Mouse (Mus musculus): ENCODE measurements at regions not wholly inside any gene's neighbourhood (a gene's known extent, or its start where the extent isn't known, plus 50 kb on each side); places are given as distances from the start of the nearest gene placed in this dataset.
"Not testable (repeated sequence)": the region's sequence is repeated elsewhere in the genome, so short reads cannot be mapped to it uniquely, and the experiment has no call there.

GRCm38 (mm10) chr3:96374343-96374624, 77.8 kb downstream of the BC107364 start:
- DNase-seq (ENCODE audit: low spot score), result not testable (repeated sequence)

- not testable (repeated sequence) for DNase-seq (ENCODE audit: low spot score)
Measured at GRCm38 (mm10) chr3:96373600-96374342, 78.3 kb downstream of the BC107364 start.

GRCm38 (mm10) chr3:96362581-96362980, 68.8 kb upstream of the Fcgr1 start:
- DNase-seq (ENCODE audit: low spot score), result peak; percentile 2

- DNase-seq (ENCODE audit: low spot score), result peak; percentile 0
Measured at GRCm38 (mm10) chr3:96360816-96361215, 67.0 kb upstream of the Fcgr1 start.

GRCm38 (mm10) chr3:96360214-96360536, 66.4 kb upstream of the Fcgr1 start:
- not testable (repeated sequence) for DNase-seq (ENCODE audit: low spot score)

GRCm38 (mm10) chr3:96359507-96360213, 65.9 kb upstream of the Fcgr1 start:
- DNase-seq (ENCODE audit: low spot score), result not testable (repeated sequence)

- not testable (repeated sequence) for DNase-seq (ENCODE audit: low spot score)
Measured at GRCm38 (mm10) chr3:96351623-96352022, 57.9 kb upstream of the Fcgr1 start.

- DNase-seq (ENCODE audit: low spot score), result not testable (repeated sequence)
Measured at GRCm38 (mm10) chr3:96350985-96351384, 57.2 kb upstream of the Fcgr1 start.

- not testable (repeated sequence) for DNase-seq (ENCODE audit: low spot score)
Measured at GRCm38 (mm10) chr3:96346543-96346942, 52.8 kb upstream of the Fcgr1 start.

GRCm38 (mm10) chr3:96343471-96344120, 49.8 kb upstream of the Fcgr1 start:
- no peak for DNase-seq (ENCODE audit: low spot score)
